Mouse (Mus musculus): ENCODE data around the gene Ggcx.

GRCm38 (mm10) chr6:72476836-72477235 lies 62.7 kb downstream of the Ggcx start:
- no peak for TF ChIP-seq CTCF (IDR thresholded peaks at IDR 0.05)
- no peak for TF ChIP-seq EP300 (IDR thresholded peaks at IDR 0.05)
